Mouse (Mus musculus) heart, postnatal 4 days (tissue): ENCODE data around the gene Cisd3. TPM values are rescaled to one million over a fixed set of nuclear protein-coding genes. Genes with fewer than 3 reads are reported as not detected.
"Not testable (repeated sequence)": the region's sequence is repeated elsewhere in the genome, so short reads cannot be mapped to it uniquely, and the experiment has no call there.

Source experiments
- DNase-seq: peaks from one replicate; pipeline ENCODE4 v3.0.0; 2021
- total RNA-seq, 2 experiments: library from RNA; stranded (reverse); gene quantifications; 2 replicates each; pipeline ENCODE4 v1.2.3; 2021

Gene Cisd3
- total RNA-seq, 2 experiments from 2014 or later = 96.7 to 98.0 TPM

DNA sequence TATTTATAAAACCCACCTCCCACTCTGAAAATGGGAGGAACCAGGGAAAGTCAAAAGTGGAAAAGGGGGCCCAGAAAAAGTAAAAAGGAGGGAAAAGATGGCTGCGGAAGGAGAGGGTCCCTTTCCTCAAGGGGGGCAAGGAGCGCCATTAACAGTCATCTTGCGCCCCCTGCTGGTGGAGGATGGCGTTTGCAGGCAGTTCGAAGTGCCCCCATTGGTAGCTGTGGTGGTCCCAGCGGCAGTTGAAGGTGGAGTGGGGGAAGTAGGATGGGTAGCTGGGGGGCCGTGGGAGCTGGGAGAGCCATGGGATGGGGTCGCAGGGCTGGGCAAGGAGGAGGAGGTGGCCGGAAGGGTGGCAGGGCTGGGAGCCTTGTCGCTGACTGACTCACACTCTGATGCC, 4.2 kb downstream of the Cisd3 start:
- DNase-seq = peak; percentile 82

DNA sequence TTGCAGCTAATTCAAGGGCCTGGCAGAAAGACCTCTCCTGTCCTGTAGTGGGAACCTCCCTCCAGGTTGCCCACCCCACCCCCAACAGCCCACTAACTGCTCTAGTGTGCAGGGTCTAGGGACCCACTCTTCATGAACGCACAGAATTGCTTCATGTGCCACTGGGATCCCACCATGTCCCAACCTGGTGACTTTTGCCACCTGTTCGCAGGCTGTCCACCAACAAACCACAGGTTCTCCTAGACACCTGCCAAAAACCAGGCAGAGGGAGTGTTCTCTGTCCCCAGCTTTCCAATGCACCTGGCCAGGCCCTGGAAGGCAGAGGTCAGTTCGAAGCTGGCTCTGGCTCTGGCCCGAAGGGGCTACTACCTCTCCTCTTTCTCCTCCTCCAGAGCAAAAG, 8.8 kb downstream of the Cisd3 start:
- no peak for DNase-seq

DNA sequence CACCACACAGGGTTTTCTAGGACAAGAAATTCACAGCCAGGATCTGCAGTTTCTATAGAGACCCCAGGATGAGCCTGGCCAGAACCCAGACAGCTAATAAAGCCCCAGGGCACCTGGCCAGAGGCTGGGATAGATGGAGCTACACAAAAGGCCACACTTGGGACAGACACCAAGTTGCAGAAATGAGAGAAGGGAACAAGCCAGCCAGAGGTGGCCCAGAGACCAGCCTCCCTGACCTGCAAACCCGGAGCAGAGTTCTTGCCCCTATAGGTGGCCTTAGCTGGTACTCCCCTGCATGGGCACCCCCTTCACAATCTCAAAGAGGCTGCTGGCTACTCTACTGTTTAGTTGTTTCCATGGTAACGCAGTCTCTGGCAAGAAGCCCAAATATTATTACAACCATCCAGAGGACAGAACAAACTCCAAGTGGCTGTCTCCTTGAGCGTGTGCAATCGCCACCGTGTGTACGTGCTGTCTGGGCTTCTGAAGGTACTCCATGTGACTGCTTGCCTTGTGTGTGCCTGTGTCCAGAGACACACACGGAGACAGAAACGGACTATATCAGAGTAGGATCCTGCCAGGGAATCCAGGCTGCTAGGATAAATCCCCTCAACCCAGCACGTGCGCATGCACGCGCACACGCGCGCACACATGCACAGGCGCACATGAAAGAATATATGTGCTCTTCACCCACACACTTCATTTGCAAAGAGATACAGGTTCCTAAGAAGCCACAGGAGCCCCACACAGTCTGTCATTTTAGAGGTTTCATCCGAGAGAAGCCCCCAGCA, 9.5 kb downstream of the Cisd3 start:
- peak; percentile 77 for DNase-seq

DNA sequence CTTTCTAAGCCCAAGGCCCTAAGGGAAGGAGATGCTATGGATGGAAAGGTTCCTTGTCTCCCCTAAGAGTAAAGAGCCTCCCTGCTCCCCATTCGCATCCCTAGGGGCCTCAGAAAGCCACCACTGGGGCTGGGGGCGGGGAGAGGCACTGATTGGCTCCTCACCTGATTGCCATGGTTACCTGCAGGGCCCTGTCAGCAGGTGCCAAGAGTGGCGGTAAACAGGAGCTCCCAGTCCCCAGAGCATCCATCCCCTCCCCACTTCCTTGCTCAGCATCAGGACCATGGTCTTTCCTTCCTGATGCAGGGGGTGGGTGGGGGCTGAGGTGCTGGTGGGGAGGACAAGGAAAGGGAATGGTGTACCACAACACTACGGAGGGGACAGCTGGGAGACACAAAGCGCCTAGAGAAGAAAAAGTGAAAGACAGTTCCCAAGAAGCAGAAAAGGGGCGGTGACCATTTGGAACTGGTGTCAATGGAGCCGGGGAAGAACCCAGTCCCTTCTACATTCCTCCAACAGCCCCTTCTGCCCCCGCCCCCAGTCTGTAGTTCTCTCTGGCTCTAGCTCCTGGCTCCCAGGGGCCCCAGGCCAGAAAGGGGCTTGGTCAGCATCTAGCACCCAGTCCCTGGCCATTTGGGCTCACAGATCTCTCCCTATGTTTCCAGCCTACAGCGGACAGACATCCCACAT, 10.2 kb downstream of the Cisd3 start:
- DNase-seq = no peak

DNA sequence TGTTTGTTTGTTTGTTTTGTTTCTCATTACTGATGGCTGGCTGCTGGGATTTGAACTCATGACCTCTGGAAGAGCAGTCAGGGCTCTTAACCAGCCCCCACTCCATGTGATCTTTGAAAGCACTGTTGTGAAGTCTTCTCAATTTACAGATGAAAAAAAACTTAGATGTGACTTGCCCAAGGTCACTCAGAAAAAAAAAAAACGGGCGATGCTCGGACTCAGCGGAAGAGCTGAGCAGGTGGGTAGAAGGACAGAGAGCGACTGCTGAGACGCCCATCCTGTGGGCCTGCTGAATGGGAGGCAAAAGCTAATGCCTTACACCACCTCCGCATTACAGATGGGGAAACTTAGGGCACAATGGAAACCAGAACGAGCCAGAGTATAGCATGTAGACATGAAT, 11.0 kb downstream of the Cisd3 start:
- DNase-seq = no peak

DNA sequence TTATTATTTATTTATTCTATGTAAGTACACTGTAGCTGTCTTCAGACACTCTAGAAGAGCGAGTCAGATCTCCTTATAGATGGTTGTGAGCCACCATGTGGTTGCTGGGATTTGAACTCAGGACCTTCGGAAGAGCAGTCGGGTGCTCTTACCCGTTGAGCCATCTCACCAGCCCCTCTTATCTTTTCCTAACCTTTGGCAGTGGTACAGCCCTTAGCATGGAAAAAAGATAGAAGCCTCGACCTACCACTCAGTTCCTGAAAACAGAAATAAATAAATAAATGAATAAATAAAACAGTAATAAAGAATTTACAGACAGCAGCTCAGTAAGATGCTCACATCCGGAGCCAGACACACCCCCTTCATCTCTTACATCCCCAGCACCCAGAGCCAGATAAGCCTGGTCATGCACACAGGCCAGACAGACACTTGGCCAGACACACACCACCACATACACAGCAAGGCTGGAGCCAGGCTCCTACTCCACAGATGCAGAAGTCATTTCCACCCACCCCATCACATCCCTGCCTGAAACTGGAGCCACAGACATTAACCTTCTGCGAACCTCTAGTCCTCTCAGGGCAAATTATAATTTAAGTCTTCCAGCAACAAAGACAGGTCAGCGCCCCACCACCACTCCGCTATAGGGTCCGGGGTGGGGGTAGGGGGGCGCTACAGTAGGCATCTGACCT, 11.7 kb downstream of the Cisd3 start:
- no peak for DNase-seq

DNA sequence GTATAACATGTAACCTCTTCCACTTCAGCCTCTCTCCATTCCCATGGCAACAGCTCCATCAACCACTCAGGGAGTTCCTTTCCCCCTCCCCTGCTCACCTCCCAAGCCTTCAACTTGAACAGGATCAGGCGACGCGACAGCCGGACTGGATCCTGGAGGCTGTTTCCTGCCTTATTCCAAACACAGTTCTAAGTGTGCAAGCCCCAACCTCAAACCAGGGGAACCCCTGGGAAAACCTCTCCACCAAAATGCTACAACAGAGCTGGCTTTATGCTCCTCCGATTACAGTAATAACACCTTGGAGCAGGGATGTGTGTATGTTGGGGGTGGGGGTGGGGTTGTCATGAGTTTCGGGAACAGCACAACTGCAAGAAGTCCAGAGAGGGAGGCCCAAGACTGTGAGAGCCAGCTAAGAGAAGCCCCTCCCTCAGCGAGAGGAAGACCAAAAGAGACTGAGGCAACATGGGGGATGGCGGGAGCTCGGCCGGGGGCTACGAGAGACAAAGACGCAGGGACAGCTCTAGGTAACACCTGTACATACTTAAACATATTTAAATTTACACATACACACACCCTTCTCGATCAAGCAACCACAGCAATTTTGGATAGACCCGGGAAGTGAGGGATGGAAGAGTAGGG, 12.4 kb downstream of the Cisd3 start:
- no peak for DNase-seq

DNA sequence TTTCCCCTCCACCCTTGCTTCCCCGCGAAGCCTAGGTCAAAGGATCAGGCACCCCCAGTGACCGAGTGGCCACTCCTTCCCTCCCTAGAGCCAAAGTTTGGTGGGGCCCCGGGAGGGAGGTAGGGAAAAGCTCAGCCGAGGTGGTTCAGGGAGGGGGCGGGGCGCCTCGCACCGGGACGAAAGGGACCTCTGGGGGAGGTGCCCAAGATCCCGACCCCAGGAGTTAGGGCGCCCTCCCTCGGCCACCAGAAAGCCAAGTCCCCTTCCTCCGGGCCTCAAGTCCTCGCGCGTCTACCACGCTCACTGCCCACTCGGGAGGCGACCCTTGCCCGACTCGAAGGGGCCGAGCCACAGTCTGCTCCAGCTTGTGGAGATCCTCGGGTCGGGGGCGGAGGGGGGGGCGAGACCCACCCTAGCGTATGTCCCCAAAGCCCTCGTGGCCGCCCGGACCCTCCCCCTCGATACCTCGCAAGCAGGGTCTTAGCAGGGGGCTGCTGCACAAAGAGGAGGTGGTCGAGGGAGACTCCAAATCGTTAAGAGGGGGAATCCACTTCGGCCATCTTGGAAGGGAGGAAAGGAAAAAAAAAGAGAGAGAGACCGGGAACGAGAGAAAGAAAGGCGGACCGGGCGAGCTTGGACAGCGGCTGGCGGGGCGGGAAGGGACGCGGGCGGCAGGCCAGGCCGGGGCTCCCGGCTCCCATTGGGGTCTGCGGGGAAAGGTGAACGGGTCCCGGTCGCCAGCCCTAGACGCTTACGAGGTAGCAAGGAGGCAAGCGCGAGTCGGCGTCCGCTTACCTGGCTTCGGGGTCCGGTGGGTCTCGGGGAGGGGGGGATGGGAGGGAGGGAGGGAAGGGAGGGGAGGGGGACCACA, 13.3 kb downstream of the Cisd3 start:
- peak; percentile 90 for DNase-seq

DNA sequence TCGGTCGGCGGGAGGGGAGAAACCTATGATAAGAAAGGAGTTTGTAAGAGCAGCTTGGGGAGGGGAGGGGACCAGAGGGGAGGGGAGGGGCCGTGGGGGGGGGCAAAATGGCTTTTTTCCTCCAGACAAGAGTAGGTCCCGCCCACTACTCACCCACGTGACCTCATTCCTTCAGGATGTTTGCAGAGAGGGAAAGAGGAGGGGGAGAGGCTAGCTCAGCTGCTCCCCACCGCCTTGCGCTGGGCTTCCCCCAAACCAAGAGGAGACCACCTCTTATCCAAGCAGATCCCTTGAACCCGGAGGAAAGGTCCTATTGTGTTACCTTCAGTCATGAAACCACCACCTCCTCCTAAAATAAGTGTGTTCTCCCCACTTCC, 14.0 kb downstream of the Cisd3 start:
- DNase-seq = peak; percentile 91

DNA sequence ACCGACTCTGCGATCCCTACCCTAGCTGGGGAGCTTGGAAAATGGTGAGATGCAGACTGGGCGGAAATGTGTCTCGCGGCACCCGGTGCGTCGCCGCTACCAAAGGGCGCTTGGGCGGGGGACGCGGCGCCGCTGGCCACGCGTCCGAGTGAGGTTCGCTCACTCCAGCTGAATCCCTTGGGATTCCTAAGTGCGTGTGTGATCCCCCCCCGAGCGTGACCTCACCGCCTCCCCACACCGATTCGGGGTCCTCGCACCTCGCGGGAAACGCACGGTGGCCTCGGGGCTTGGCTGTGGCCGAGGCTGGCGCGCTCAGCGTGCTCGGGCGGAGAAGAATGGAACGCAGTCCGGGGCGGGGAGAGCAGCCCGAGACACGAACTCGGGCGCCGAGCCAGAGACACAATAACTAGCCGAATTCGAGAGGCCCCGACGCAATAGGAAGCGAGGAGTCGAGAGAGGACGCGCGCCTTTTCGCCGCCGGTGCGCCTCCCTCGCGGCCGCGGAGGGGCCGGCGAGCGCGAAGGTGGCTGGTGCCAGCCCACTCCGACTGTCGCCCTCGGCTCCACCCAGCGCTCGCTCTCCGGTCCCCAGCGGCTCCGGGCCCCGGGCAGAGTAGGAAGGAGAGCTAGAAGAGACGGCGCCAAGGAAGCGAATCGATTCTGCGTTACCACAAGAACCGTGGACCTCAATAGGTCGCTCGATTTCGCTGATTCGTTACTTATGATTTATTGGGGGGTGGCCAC, 14.5 kb downstream of the Cisd3 start, which contains the start of gene Pcgf2:
Pcgf2 (minus strand) TSS at position 495 of the 743 bp plus-strand sequence.
- peak; percentile 90 for DNase-seq

DNA sequence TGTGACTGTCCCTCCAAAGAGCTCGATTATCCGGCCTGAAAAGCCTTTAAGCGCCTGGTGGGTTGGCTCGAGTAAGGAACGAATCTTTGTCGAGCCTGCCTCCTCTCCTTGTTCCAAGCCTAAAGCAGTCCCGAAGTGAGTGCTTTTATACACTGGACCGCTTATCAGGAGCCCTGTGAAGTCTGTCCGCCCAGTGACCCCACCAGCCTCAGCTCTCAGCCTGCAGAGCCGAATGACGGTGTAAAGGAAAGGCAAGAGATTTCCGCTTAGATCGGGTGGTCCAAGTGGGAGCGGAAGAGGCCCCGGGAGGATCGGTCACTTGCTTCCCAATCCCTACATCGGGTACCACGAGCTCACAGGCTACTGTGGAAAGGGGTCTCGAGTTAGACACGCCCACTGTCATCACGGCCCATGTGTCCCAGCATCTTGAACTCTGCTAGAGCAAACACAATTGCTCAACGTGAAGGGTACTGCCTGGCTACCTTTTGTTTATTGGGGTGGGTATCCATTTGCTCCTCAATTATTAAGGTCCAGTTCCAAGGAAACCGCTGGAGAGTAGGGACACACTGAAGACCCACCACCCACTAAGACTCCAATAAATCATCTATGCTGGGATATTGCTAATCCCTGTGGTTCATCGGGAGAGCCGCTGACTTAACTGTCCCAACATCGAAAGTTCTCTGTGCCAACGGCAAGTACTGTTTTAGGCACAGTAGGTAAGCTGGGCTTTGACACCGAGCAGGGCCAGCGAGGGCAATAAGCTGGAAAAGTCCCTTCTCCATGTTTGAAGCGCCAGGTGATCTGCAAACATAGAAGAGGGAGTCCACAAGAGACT, 15.3 kb downstream of the Cisd3 start:
- DNase-seq = peak; percentile 55

DNA sequence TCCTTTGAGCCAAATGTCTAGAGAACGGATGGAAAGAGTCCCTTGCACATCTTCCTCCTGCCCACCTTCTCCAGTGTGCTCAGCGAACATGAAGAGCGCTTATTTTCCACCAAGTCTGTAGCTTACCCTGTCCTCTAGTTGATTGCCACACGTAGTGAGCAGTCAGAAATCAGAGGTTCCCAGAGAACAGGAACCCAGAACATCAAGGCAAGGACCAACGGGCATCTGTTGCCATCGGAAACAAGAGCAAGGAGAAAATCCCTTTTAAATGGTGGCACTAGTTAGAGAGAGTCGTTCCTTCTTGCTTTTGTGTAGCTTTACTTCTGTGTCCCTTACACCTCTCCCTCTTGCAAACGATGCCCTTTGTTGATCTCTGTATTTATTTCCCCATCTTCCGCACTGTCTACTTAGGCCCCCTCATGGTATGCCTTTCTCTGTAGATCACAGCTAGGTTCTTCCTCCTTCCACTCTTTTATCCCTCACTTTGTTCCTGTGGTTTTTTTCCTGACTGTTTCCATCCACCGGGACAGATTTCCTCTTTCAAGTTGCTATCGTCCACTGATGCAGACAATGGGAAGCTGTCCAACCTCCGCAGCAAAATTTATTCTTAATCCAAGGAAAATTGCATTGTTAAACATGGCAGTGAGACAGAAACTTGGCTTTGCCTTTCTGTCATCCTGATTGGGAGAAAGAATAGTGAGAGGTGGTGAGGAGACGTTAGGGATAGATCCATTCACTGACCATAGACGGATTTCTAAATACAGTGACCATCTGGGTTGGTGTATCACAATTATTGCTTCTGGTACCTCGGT, 16.2 kb downstream of the Cisd3 start:
- DNase-seq = no peak

DNA sequence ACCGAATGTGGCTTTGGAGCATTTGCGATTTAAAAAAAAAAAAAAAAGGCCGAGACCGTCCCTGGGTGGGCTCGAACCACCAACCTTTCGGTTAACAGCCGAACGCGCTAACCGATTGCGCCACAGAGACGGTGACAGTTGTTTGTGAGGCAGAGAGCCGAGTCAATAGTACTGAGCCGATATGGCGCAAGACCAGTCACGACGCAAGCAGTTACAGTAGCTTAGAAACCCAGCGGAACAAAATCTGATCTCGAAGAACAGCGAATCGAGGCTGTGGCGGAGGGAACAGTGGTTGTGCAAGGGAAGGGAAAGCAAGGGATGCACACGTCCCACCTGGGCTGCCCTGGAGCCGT, 16.7 kb downstream of the Cisd3 start:
- DNase-seq = peak; percentile 94

DNA sequence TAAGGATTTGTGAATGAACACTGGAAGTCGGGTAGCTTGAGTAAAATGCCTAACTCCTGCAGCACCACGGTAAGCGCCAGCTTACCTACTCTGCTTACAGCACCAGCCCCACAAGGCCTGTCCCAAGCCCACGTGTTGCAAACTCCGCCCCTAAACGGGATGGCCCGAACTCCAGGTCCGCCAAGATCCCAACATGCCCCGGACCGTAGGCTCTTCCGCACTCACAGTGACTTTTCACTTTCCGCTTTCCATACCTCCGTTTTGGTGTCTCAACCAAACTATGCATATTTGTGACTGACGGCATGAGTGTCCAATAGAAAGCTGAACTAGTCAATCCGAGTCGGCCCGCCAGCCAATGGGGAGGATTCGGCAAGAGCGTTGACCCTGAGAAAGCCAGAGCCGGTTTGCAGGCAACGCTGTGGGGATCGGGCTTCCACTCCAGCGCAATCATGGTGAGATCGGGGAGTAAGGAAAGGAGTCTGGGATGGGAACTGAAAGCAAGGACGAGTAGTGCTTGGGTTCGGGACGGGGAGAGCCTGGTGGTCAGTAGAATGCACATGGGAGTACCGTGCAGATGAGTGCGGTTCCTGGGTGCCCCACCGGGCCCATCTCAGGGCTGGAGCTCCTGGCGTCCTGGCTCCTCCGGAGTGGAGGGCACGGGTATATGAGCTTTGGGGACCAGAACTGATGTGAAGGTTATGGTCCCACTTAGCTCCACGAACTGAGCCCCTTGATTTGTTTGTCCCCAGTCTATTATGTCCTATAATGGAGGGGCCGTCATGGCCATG, 17.6 kb downstream of the Cisd3 start, which contains the start of gene Psmb3:
Psmb3 (plus strand) TSS at position 361 of the 788 bp plus-strand sequence.
- DNase-seq = peak; percentile 100

DNA sequence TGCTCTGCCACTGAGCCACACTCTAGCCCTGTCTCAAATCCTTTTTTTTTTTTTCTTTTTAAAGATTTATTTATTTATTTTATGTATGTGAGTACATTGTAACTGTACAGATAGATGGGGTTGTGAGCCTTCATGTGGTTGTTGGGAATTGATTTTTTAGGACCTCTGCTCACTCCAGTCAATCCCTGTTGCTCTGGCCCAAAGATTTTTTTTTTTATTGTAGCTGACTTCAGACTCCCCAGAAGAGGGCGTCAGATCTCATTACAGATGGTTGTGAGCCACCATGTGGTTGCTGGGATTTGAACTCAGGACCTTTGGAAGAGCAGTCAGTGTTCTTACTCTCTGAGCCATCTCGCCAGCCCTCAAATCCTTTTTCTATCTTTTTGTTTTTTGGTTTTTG, 24.4 kb downstream of the Cisd3 start:
- not testable (repeated sequence) for DNase-seq

DNA sequence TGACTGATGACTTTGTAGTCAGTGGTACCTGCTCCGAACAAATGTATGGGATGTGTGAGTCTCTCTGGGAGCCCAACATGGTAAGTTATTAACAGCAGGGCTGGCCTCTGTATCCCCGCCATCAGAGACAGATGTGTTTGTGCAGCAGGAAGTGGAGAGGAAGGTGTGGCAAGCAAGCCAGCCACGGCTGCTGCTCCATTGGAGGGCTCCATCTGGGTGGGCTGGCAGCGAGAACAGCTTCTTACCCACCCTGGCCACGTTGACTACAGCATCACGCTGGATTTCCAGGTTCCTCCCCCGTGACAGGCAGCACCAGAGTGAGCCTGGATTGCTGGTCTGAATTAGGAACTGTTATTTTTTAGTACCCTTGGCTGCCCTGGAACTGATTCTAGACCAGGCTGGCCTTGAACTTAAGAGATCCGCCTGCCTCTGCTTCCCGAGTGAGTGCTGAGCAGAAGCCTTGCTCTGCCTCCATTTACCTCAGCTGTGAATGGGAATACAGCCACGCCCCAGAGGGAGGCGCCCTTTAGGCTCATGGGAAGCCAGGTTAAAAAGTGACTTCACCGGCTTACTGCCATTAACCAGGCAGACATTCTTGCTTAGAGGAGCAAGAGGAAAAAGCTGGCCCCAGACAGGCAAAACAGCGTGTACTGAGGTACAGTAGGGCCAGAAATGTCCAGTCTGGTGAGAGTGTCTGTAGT, 25.7 kb downstream of the Cisd3 start:
- no peak for DNase-seq

DNA sequence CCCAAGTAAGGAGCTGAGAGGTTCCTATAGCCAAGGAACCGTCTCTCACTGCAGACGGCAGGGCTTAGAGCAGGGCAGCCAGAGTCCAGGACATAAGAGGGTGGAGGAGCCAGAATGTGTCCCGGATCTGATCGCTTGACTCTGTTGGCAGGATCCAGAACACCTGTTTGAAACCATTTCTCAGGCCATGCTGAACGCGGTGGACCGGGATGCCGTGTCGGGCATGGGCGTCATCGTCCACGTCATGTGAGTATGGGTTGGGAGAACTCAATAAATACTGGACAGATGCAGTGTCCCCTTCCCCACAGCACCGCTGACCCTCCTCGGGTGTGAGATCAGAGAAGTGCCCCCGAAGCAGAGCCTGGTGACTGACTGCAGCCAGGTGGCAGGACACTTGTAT, 26.7 kb downstream of the Cisd3 start:
- DNase-seq = no peak

DNA sequence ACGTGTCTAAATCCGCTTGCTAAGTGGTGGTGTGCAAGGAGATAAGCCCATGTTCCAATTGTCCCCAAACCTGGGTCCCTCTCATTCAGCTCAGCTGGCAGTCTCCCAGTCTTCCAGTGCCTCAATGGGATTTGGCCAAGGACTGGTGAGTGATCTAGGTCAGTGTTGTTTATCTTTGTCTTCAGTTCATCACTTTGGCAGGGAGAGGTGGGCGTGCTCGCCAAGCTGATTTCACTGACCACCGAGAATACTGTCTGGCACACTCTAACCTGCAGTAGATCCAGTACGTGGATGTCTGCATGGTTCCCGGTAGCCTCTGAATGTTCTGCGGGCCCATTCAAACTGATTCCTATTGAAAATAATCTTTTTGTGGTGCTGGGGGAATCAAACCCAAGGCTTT, 28.3 kb downstream of the Cisd3 start:
- no peak for DNase-seq
